Mouse (Mus musculus) lung, postnatal 14 days (tissue): ENCODE measurements at regions not wholly inside any gene's neighbourhood (a gene's known extent, or its start where the extent isn't known, plus 50 kb on each side); places are given as distances from the start of the nearest gene placed in this dataset.
A peak's percentile ranks its signal among the peaks of the same experiment; 100 is the strongest.

Source experiments
- DNase-seq: peaks from one replicate; pipeline ENCODE4 v3.0.0; 2021

GRCm38 (mm10) chr16:50766055-50766770, 175.3 kb upstream of the Ccdc54 start:
- no peak for DNase-seq

GRCm38 (mm10) chr16:50762096-50762495, 171.1 kb upstream of the Ccdc54 start:
- DNase-seq, result no peak

- DNase-seq, result no peak
Measured at GRCm38 (mm10) chr16:50759979-50760378, 169.0 kb upstream of the Ccdc54 start.

GRCm38 (mm10) chr16:50756696-50757095, 165.7 kb upstream of the Ccdc54 start:
- DNase-seq, result peak; percentile 61

- peak; percentile 45 for DNase-seq
Measured at GRCm38 (mm10) chr16:50753612-50754389, 162.8 kb upstream of the Ccdc54 start.

GRCm38 (mm10) chr16:50753046-50753445, 162.1 kb upstream of the Ccdc54 start:
- no peak for DNase-seq

- DNase-seq, result peak; percentile 16
Measured at GRCm38 (mm10) chr16:50752277-50752600, 161.3 kb upstream of the Ccdc54 start.

GRCm38 (mm10) chr16:50751495-50752276, 160.7 kb upstream of the Ccdc54 start:
- DNase-seq, result no peak

- no peak for DNase-seq
Measured at GRCm38 (mm10) chr16:50747698-50748097, 156.7 kb upstream of the Ccdc54 start.

- no peak for DNase-seq
Measured at GRCm38 (mm10) chr16:50745723-50746122, 154.8 kb upstream of the Ccdc54 start.

- DNase-seq, result no peak
Measured at GRCm38 (mm10) chr16:50737396-50737843, 146.5 kb upstream of the Ccdc54 start.

GRCm38 (mm10) chr16:50736151-50737047, 145.4 kb upstream of the Ccdc54 start:
- peak; percentile 94 for DNase-seq

- DNase-seq, result no peak
Measured at GRCm38 (mm10) chr16:50733359-50733758, 142.4 kb upstream of the Ccdc54 start.

GRCm38 (mm10) chr16:50732082-50733006, 141.4 kb upstream of the Ccdc54 start:
- DNase-seq, result peak; percentile 94

- no peak for DNase-seq
Measured at GRCm38 (mm10) chr16:50729341-50729740, 138.4 kb upstream of the Ccdc54 start.

GRCm38 (mm10) chr16:50723144-50723543, 132.2 kb upstream of the Ccdc54 start:
- no peak for DNase-seq

GRCm38 (mm10) chr16:50717306-50718017, 126.5 kb upstream of the Ccdc54 start:
- no peak for DNase-seq

- DNase-seq, result no peak
Measured at GRCm38 (mm10) chr16:50709727-50710126, 118.8 kb upstream of the Ccdc54 start.

GRCm38 (mm10) chr16:50707906-50708305, 117.0 kb upstream of the Ccdc54 start:
- no peak for DNase-seq

GRCm38 (mm10) chr16:50705921-50706320, 115.0 kb upstream of the Ccdc54 start:
- no peak for DNase-seq
